Mouse (Mus musculus): Measurements from ENCODE around the gene Gm20696.

Gm20696 gene

DNA sequence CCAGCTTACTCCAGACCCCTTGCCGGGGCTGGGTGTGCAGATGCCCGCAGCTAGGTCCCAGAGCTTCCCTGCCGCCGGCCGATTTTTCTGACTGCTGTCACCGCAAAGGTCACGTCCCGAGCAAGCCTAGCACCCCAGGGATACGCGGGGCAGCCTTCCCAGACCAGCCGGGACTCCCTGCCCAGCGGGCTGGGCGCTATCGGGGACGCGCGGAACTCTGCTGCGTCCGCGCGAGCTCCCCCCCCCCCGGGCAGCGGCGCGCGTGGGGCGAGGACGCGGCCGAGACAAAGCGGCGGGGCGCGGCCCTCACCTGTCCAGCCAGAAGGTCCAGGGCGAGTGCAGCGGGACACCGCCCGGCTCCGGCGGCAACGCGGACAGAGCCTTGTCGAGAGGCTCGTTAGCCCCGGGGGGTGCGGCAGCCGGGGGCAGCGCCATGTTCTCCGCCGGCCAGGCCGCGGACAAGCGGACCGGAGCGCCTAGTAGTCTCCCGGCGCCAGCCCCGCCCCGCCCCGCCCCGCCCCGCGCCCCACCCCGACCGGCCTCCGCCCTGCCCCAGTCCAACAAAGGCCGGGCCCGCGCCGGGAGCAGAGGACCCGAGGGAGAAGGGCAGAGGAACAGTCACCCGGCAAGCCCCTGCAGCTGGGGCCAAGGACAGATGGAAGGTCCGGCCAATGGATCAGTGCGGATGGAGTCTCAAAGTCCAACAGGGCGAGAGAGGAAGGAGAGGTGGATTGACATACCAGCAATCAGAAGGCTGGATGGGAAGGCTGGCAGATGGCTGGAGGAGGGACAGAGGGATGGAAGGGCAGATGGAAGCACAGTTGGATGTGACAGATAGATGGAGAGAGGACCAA, at the start of gene Gm20696, which contains the start of gene Eif4e3:
Gm20696 (minus strand) TSS at position 480 of the 854 bp plus-strand sequence.
Eif4e3 (minus strand) TSS at position 454 of the 854 bp plus-strand sequence.
- peak; percentile 88 to 91 for DNase-seq

DNA sequence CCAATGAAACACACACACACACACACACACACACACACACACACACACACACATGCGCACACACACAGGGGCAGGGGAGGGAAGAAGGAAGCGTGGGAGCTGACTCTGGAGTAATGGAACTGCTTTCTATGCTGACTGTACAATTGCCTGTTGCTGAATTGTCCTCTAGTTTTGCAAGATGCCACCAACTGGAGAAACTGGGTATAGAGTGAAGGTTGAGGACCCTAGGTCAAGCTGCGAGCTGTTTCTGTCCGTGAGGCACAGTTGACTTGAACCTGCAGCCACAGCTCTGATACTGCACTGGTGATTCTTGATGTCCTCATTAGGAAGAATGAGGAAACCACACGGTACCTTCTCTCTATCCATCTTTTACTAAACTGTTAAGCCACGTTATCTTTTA, 49.3 kb upstream of the Gm20696 start:
- DNase-seq, result no peak

DNA sequence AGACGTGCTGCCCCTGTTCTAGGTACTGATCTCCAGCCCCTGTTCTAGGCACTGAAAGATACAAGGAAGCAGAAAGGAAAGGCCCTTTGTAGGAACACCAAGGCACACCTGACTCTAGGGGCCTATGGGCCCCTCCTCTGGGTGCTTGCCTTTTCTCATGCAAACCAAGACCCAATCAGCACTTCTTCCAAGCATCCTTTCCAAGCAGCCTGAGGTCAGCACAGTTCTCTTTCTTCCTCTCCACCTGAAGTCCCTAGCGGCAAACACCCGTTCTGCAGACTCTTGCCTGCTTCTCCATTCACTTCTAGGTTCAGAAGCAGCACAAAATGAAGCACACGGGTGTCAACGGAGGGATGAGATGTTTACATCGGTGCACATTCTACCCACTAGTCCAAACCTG, 48.6 kb upstream of the Gm20696 start:
- no peak for DNase-seq

GRCm38 (mm10) chr6:99713256-99713655, 46.7 kb upstream of the Gm20696 start:
- no peak for DNase-seq

GRCm38 (mm10) chr6:99711576-99712101, 45.0 kb upstream of the Gm20696 start:
- DNase-seq, result no peak

DNA sequence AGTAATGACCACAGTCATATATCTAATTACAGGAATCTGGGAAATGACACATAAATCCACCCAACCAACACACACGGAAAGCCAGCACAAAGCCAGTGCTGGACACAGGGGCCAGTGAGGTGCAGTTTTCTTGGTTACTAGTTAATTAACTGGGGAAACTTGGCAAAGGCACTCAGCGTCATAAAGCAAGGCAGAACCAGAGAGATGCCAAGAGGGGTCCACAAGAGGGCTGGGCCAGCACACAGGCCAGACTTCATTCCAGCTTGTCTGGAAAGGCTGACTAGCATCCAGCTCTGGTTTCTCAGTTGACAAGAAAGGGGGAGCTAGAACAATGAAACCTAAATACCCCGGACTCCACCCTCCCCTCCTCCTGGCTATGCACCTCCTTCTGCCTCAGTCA, 33.9 kb upstream of the Gm20696 start:
- no peak for DNase-seq

DNA sequence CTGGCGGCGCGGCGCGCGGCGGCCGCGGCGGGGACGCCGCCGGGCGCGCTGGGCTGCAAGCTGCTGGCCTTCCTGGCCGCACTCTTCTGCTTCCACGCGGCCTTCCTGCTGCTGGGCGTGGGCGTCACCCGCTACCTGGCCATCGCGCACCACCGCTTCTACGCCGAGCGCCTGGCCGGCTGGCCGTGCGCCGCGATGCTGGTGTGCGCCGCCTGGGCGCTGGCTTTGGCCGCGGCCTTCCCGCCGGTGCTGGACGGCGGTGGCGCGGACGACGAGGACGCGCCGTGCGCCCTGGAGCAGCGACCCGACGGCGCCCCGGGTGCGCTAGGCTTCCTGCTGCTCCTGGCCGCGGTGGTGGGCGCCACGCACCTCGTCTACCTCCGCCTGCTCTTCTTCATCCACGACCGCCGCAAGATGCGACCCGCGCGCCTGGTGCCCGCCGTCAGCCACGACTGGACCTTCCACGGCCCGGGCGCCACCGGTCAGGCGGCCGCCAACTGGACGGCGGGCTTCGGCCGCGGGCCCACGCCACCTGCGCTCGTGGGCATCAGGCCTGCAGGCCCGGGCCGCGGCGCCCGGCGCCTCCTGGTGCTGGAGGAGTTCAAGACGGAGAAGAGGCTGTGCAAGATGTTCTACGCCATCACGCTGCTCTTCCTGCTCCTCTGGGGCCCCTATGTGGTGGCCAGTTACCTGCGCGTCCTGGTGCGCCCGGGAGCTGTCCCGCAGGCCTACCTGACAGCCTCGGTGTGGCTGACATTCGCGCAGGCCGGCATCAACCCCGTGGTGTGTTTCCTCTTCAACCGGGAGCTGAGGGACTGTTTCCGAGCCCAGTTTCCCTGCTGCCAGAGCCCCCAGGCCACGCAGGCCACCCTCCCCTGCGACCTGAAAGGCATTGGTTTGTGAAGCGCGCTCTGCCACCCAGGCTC, 26.6 kb upstream of the Gm20696 start:
- DNase-seq, result peak; percentile 64 to 70

GRCm38 (mm10) chr6:99692206-99692915, 25.8 kb upstream of the Gm20696 start, which contains the start of gene Gpr27:
Gene Gpr27 (plus strand): TSS chr6:99692679.
- DNase-seq, result peak; percentile 77 to 80

DNA sequence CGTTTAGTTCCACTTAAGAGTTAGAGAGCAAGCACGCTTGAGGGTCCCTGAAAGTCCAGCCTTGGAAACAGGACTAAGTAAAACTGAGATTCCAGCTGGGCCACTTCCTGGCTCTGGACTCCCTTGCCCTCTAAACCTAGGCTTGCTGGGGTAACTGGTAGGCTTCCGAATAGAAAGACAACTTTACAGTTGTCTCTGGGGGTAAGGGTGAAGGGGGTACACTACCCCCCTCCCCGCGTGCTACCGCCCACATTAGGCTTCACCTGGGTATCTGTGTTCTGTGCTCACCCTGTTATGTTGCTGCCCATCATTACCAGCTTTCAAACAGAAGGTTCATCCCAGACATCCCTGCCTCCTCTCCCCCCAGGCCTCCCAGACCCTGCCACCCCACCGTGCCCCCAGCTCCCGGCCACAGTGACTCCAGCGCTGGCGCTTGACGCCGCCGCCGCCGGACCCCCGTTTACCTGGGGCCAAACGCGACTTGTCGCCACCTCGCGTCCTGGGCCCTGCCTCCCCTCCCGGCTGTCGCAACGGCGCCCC, 25.1 kb upstream of the Gm20696 start:
- DNase-seq, result no peak

DNA sequence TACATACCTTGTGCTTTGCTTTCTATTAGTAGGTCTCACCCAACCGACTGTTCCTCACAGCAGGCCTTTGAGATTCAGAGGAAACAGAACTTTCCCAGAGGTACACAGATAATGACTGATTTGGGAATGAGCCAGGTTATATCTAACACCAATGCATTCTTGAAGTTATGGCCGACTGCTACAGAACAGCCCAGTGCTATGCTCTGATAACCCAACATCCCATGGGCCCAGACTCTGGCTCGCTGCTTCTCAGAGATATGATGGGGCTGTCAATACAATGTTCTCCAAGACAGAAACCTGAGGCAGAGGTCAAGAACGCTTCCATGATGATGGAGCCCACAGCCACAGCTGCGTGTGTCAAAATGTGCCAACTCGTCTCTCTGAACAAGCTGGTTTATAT, 21.9 kb upstream of the Gm20696 start:
- no peak for DNase-seq

- no peak for DNase-seq
Observed at GRCm38 (mm10) chr6:99684899-99685298, 18.3 kb upstream of the Gm20696 start.

DNA sequence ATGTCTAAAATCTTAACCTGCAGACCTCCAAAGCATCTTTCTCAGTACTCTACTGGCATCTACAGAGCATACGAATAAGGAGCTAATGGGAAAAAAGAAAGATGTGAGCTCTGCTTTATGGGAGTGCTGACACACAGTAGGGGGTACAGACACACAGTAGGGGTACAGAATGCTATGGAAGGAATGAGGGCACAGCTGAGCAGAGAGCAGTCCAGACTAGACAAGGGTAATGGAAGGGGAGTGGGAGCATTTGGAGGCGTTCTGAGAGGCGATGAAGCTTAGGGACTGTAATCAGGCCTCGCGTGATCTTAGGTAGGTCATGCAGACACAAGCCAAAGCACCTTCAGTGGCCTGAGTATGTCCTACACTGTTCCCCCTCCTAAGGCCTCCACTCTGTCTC, 17.4 kb upstream of the Gm20696 start:
- no peak for DNase-seq

DNA sequence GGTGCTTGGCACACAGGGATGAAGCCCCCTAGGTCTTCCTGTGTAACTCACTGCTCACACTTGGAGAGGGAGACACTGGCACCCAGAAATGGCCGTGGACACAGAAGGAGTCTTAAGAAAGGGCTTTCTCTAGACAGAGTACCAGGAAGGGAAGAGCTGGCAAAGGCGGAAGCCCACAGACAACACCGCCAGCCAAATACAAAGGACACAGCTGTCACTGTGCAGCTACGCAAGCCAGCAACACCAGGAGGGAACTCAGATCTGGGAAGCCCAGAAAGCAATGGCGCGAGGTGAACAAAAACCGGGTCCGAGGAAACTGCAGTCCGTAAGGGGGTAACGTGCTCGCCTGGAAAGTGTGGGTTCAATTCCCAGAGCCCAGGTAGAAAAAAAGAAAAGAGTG, 11.5 kb upstream of the Gm20696 start:
- DNase-seq, result peak; percentile 39 to 41

- no peak for DNase-seq
Observed at GRCm38 (mm10) chr6:99677325-99677724, 10.7 kb upstream of the Gm20696 start.

- no peak for DNase-seq
Observed at GRCm38 (mm10) chr6:99674482-99674881, 7.9 kb upstream of the Gm20696 start.

DNA sequence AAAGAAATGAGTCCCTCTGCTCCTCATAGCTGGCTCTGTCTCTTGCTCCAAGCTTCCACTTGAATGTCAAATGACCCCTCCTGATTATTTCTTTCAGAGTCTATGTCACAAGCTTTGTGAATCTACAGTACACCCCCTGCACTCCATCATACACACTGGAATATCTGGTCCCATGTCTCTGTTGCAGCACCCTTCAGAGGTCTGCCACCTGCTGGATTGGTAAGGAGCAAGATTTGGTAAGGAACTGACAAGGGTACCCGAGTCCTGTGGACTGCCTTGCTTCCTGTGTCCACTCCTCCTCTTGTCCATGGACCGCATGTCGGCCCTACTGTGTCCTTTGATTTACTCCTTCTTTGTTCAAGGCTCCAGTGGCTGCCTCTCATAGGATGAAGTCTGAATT, 5.2 kb upstream of the Gm20696 start:
- DNase-seq, result no peak

DNA sequence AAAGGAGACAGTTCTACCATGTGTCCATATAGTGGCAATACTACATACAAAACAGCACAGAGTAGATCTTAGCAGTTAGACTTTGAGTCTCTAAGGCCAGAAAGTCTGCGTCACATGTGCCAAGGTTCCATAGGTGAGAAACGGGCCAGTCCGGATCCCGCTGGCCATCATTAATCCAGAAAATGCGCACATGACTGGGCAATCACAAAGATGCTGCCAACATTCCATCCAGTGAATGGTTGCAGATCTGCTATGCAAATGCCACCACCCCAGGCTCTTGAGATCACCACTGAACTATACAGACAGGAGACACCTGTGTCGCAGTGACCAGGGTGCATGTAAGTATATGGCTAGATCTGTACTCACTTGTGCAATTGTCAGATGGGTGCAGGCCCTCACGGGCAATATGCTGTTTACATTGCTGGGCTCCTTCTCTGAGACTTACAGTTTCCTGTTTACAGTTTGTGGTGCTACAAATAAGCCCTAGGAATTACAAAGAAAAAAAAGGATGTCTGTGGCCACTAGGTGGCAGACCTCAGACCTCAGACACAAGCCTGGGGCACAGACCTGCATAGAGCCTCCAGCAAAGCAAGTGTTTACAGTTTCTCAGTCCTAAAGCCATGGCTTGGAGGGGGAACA, 4.0 kb upstream of the Gm20696 start:
- peak; percentile 73 to 82 for DNase-seq

DNA sequence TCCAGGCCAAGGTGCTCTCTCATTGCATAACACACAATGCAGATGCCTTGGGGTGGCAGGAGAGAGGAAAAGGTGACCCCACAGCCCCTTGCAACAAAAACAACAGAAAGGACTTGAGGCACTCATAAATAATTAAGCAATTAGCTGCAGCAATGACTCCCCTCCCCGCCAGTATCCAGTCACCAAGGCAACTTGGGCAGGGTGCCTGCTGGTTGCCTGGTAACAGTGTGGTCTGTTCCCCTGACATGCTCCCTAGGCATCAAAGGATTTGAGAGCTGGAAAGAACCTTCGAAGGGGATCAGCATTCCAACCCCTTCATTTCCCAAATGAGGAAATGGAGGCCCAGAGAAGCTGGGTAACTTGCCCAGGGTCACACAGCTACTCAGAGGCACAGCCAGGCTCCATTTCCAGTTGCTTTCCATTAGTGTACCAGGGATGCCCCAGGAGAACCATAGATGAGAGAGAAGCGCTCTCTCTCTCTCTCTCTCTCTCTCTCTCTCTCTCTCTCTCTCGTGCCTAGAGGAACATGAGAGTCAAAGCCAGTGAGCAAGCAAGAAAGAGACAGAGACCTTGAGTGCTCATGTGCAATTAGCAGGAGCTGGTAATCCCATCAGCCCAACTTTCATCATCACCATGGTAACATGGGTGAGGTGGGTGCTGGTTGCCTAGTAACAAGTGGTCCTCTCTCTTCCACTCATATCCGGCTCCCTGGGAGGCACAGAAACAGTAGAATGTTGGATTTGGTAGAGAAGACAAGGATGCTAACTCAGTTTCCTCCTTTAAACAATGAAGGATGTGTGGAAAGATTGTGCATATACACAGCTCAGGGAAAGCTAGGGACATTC, 3.1 kb upstream of the Gm20696 start:
- DNase-seq, result peak; percentile 56 to 71

DNA sequence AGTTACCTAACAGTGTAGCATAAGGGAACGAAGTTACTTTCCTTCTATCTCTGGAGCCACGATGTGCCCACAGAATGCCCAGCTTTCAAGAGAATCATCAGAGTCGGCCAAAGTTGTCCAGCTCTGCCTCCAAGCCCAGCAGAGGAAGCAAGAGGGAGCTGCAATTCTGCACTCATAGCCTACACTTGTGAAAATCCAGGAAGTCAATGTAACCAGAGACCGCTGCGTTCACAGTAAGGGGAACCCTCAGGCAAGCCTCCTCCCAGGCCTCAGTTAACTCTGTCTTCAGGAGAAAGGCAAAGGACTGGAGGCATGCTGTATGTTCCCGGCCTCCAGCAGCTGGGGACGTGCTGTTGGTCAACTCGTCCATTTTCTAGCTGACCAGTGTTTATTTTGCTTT, 693 bp upstream of the Gm20696 start:
- DNase-seq, result no peak

- no peak for DNase-seq
Observed at GRCm38 (mm10) chr6:99665457-99666317, 910 bp downstream of the Gm20696 start.
